Mouse (Mus musculus): Measurements from ENCODE around the gene Dcun1d4. TPM values are rescaled to one million over a fixed set of nuclear protein-coding genes. Genes with fewer than 3 reads are reported as not detected.

Dcun1d4 gene
- polyA plus RNA-seq, 1 experiment: 2.8 TPM

GRCm38 (mm10) chr5:73587119-73587518 lies 106.3 kb downstream of the Dcun1d4 start:
- Histone ChIP-seq H3K36me3 (ENCODE audit: control insufficient read depth, insufficient read depth, low read length) (no peaks in the 10 kb centered on the region), H3K27me3 (ENCODE audit: control insufficient read depth, insufficient read depth, low read length) (no peaks in the 10 kb centered on the region), H3K4me3 (ENCODE audit: low read depth, low read length) (no peak overlapping the region), H3K4me1 (ENCODE audit: control insufficient read depth, insufficient read depth, insufficient read length, low read length) (no peaks in the 10 kb centered on the region), H3K27ac (ENCODE audit: insufficient read depth, low read depth, low read length) (no peak overlapping the region)
- 26% methylated on average over 3 of the region's 3 CpGs for WGBS
- TF ChIP-seq CTCF (IDR thresholded peaks at IDR 0.05; ENCODE audit: extremely low read depth, insufficient read length, insufficient replicate concordance, low read depth, low read length) (no peak), POLR2A (IDR thresholded peaks at IDR 0.05; ENCODE audit: low read depth, low read length) (no peak)

- 73% methylated on average over 5 of the region's 5 CpGs for WGBS
These were observed 118.3 kb downstream of the Dcun1d4 start for GRCm38 (mm10) chr5:73598943-73599695.

GRCm38 (mm10) chr5:73599991-73600390 lies 119.2 kb downstream of the Dcun1d4 start:
- Histone ChIP-seq H3K27ac (ENCODE audit: insufficient read depth, low read depth, low read length) (no peak overlapping the region), H3K36me3 (ENCODE audit: control insufficient read depth, insufficient read depth, low read length) (no peaks in the 10 kb centered on the region; the same call in 1 of the 2 replicates), H3K4me3 (ENCODE audit: low read depth, low read length) (no peak overlapping the region), H3K27me3 (ENCODE audit: control insufficient read depth, insufficient read depth, low read length) (no peaks in the 10 kb centered on the region), H3K4me1 (ENCODE audit: control insufficient read depth, insufficient read depth, insufficient read length, low read length) (no peaks in the 10 kb centered on the region)
- 93% methylated on average over 2 of the region's 2 CpGs for WGBS
- no peak for TF ChIP-seq CTCF (IDR thresholded peaks at IDR 0.05; ENCODE audit: extremely low read depth, insufficient read length, insufficient replicate concordance, low read depth, low read length)
- no peak for TF ChIP-seq POLR2A (IDR thresholded peaks at IDR 0.05; ENCODE audit: low read depth, low read length)

More at GRCm38 (mm10) chr5:73598943-73599695, 118.3 kb downstream of the Dcun1d4 start:
- Histone ChIP-seq H3K4me1 (ENCODE audit: control insufficient read depth, insufficient read depth, insufficient read length, low read length) (no peaks in the 10 kb centered on the region), H3K4me3 (ENCODE audit: low read depth, low read length) (no peak overlapping the region), H3K27ac (ENCODE audit: insufficient read depth, low read depth, low read length) (no peak overlapping the region), H3K27me3 (ENCODE audit: control insufficient read depth, insufficient read depth, low read length) (no peaks in the 10 kb centered on the region), H3K36me3 (ENCODE audit: control insufficient read depth, insufficient read depth, low read length) (no peaks in the 10 kb centered on the region)
- TF ChIP-seq POLR2A (IDR thresholded peaks at IDR 0.05; ENCODE audit: low read depth, low read length): no peak
- no peak for TF ChIP-seq CTCF (IDR thresholded peaks at IDR 0.05; ENCODE audit: extremely low read depth, insufficient read length, insufficient replicate concordance, low read depth, low read length)

- Histone ChIP-seq H3K36me3 (ENCODE audit: control insufficient read depth, insufficient read depth, low read length) (no peaks in the 10 kb centered on the region; the same call in 1 of the 2 replicates), H3K4me1 (ENCODE audit: control insufficient read depth, insufficient read depth, insufficient read length, low read length) (no peaks in the 10 kb centered on the region), H3K4me3 (ENCODE audit: low read depth, low read length) (no peak overlapping the region), H3K27ac (ENCODE audit: insufficient read depth, low read depth, low read length) (no peak overlapping the region), H3K27me3 (ENCODE audit: control insufficient read depth, insufficient read depth, low read length) (no peaks in the 10 kb centered on the region)
- TF ChIP-seq CTCF (IDR thresholded peaks at IDR 0.05; ENCODE audit: extremely low read depth, insufficient read length, insufficient replicate concordance, low read depth, low read length): no peak
- no peak for TF ChIP-seq POLR2A (IDR thresholded peaks at IDR 0.05; ENCODE audit: low read depth, low read length)
- 88% methylated on average over 8 of the region's 8 CpGs for WGBS
These were observed 120.6 kb downstream of the Dcun1d4 start for GRCm38 (mm10) chr5:73601361-73601763.

GRCm38 (mm10) chr5:73602865-73603264 lies 122.1 kb downstream of the Dcun1d4 start:
- Histone ChIP-seq H3K4me3 (ENCODE audit: low read depth, low read length) (no peak overlapping the region), H3K4me1 (ENCODE audit: control insufficient read depth, insufficient read depth, insufficient read length, low read length) (no peaks in the 10 kb centered on the region), H3K27ac (ENCODE audit: insufficient read depth, low read depth, low read length) (no peak overlapping the region), H3K27me3 (ENCODE audit: control insufficient read depth, insufficient read depth, low read length) (no peaks in the 10 kb centered on the region), H3K36me3 (ENCODE audit: control insufficient read depth, insufficient read depth, low read length) (peaks cover 12% of the 10 kb centered on the region)
- no peak; the same call in 1 of the 2 replicates for TF ChIP-seq CTCF (IDR thresholded peaks at IDR 0.05; ENCODE audit: extremely low read depth, insufficient read length, insufficient replicate concordance, low read depth, low read length)
- TF ChIP-seq POLR2A (IDR thresholded peaks at IDR 0.05; ENCODE audit: low read depth, low read length): no peak
- 48% methylated on average over 3 of the region's 3 CpGs for WGBS

GRCm38 (mm10) chr5:73604542-73604941 lies 123.7 kb downstream of the Dcun1d4 start:
- Histone ChIP-seq H3K4me1 (ENCODE audit: control insufficient read depth, insufficient read depth, insufficient read length, low read length) (no peaks in the 10 kb centered on the region), H3K36me3 (ENCODE audit: control insufficient read depth, insufficient read depth, low read length) (peaks cover 24% of the 10 kb centered on the region), H3K27me3 (ENCODE audit: control insufficient read depth, insufficient read depth, low read length) (no peaks in the 10 kb centered on the region), H3K27ac (ENCODE audit: insufficient read depth, low read depth, low read length) (no peak overlapping the region), H3K4me3 (ENCODE audit: low read depth, low read length) (no peak overlapping the region)
- TF ChIP-seq CTCF (IDR thresholded peaks at IDR 0.05; ENCODE audit: extremely low read depth, insufficient read length, insufficient replicate concordance, low read depth, low read length) (no peak), POLR2A (IDR thresholded peaks at IDR 0.05; ENCODE audit: low read depth, low read length) (no peak)
- WGBS: 93% methylated on average over 6 of the region's 6 CpGs

- Histone ChIP-seq H3K4me1 (ENCODE audit: control insufficient read depth, insufficient read depth, insufficient read length, low read length) (no peaks in the 10 kb centered on the region), H3K36me3 (ENCODE audit: control insufficient read depth, insufficient read depth, low read length) (peaks cover 25% of the 10 kb centered on the region), H3K27ac (ENCODE audit: insufficient read depth, low read depth, low read length) (no peak overlapping the region), H3K27me3 (ENCODE audit: control insufficient read depth, insufficient read depth, low read length) (no peaks in the 10 kb centered on the region), H3K4me3 (ENCODE audit: low read depth, low read length) (no peak overlapping the region)
- WGBS: 87% methylated on average over 6 of the region's 6 CpGs
- TF ChIP-seq POLR2A (IDR thresholded peaks at IDR 0.05; ENCODE audit: low read depth, low read length) (no peak), CTCF (IDR thresholded peaks at IDR 0.05; ENCODE audit: extremely low read depth, insufficient read length, insufficient replicate concordance, low read depth, low read length) (no peak)
These were observed 124.2 kb downstream of the Dcun1d4 start for GRCm38 (mm10) chr5:73604964-73605363.

Other genes starting within 250 kb of the Dcun1d4 start
- 44.6 and 104 TPM in 2 replicates for gene Fryl, start 224.4 kb upstream of the Dcun1d4 start, polyA plus RNA-seq (2012; rRNA removed)
- gene Ociad1, start 188.2 kb upstream of the Dcun1d4 start, polyA plus RNA-seq (2012; rRNA removed): 14.8 and 16.0 TPM in 2 replicates
- 10.6 and 12.7 TPM in 2 replicates for gene Ociad2, start 140.0 kb upstream of the Dcun1d4 start, polyA plus RNA-seq (2012; rRNA removed)
- 0.32 and 6.7 TPM in 2 replicates for gene Cwh43, start 74.9 kb upstream of the Dcun1d4 start, polyA plus RNA-seq (2012; rRNA removed)
- gene Lrrc66, start 151.5 kb downstream of the Dcun1d4 start, polyA plus RNA-seq (2012; rRNA removed): 6.2 and 14.8 TPM in 2 replicates
- gene Sgcb, start 166.8 kb downstream of the Dcun1d4 start, polyA plus RNA-seq (2012; rRNA removed): 0.67 and 1.1 TPM in 2 replicates
- gene Spata18, start 170.4 kb downstream of the Dcun1d4 start, polyA plus RNA-seq (2012; rRNA removed): 0.14 TPM in 1 of 2 replicates, not detected in the other